Mouse (Mus musculus): ENCODE results near the gene Gm21954.

Gene Gm21954

GRCm38 (mm10) chr3:55472110-55472509 is at the start of gene Gm21954:
TSS of gene Gm21954 (minus strand) at chr3:55472210.
- no peak for DNase-seq (ENCODE audit: low read depth in 1 of 2, low spot score in 2 of 2)

GRCm38 (mm10) chr3:55521776-55522175 is 49.8 kb upstream of the Gm21954 start:
- DNase-seq (ENCODE audit: low read depth in 1 of 2, low spot score in 2 of 2), result no peak

GRCm38 (mm10) chr3:55520240-55521180 is 48.5 kb upstream of the Gm21954 start:
- DNase-seq (ENCODE audit: low read depth in 1 of 2, low spot score in 2 of 2), result peak in 1 of 2 experiments; percentile 7

- DNase-seq (ENCODE audit: low read depth in 1 of 2, low spot score in 2 of 2), result no peak
Observed at GRCm38 (mm10) chr3:55517454-55518014, 45.5 kb upstream of the Gm21954 start.

- no peak for DNase-seq (ENCODE audit: low read depth in 1 of 2, low spot score in 2 of 2)
Observed at GRCm38 (mm10) chr3:55515966-55516365, 44.0 kb upstream of the Gm21954 start.

GRCm38 (mm10) chr3:55511658-55512057 is 39.6 kb upstream of the Gm21954 start:
- DNase-seq (ENCODE audit: low read depth in 1 of 2, low spot score in 2 of 2), result no peak

- DNase-seq (ENCODE audit: low read depth in 1 of 2, low spot score in 2 of 2), result no peak
Observed at GRCm38 (mm10) chr3:55510198-55510597, 38.2 kb upstream of the Gm21954 start.

- DNase-seq (ENCODE audit: low read depth in 1 of 2, low spot score in 2 of 2), result no peak
Observed at GRCm38 (mm10) chr3:55499298-55499697, 27.3 kb upstream of the Gm21954 start.

GRCm38 (mm10) chr3:55496462-55496941 is 24.5 kb upstream of the Gm21954 start:
- DNase-seq (ENCODE audit: low read depth in 1 of 2, low spot score in 2 of 2), result no peak

GRCm38 (mm10) chr3:55495866-55496265 is 23.9 kb upstream of the Gm21954 start:
- no peak for DNase-seq (ENCODE audit: low read depth in 1 of 2, low spot score in 2 of 2)

- DNase-seq (ENCODE audit: low read depth in 1 of 2, low spot score in 2 of 2), result no peak
Observed at GRCm38 (mm10) chr3:55495231-55495630, 23.2 kb upstream of the Gm21954 start.

- DNase-seq (ENCODE audit: low read depth in 1 of 2, low spot score in 2 of 2), result no peak
Observed at GRCm38 (mm10) chr3:55494348-55494747, 22.3 kb upstream of the Gm21954 start.

GRCm38 (mm10) chr3:55492021-55492420 is 20.0 kb upstream of the Gm21954 start:
- DNase-seq (ENCODE audit: low read depth in 1 of 2, low spot score in 2 of 2), result no peak

GRCm38 (mm10) chr3:55489231-55489990 is 17.4 kb upstream of the Gm21954 start:
- no peak for DNase-seq (ENCODE audit: low read depth in 1 of 2, low spot score in 2 of 2)

- no peak for DNase-seq (ENCODE audit: low read depth in 1 of 2, low spot score in 2 of 2)
Observed at GRCm38 (mm10) chr3:55483328-55483727, 11.3 kb upstream of the Gm21954 start.

GRCm38 (mm10) chr3:55481140-55481539 is 9.1 kb upstream of the Gm21954 start:
- DNase-seq (ENCODE audit: low read depth in 1 of 2, low spot score in 2 of 2), result no peak

- no peak for DNase-seq (ENCODE audit: low read depth in 1 of 2, low spot score in 2 of 2)
Observed at GRCm38 (mm10) chr3:55479306-55479705, 7.3 kb upstream of the Gm21954 start.

GRCm38 (mm10) chr3:55476694-55477093 is 4.7 kb upstream of the Gm21954 start:
- no peak for DNase-seq (ENCODE audit: low read depth in 1 of 2, low spot score in 2 of 2)

- DNase-seq (ENCODE audit: low read depth in 1 of 2, low spot score in 2 of 2), result no peak
Observed at GRCm38 (mm10) chr3:55473146-55473545, 1.1 kb upstream of the Gm21954 start.

GRCm38 (mm10) chr3:55466348-55466747 is 5.7 kb downstream of the Gm21954 start:
- no peak for DNase-seq (ENCODE audit: low read depth in 1 of 2, low spot score in 2 of 2)

- no peak for DNase-seq (ENCODE audit: low read depth in 1 of 2, low spot score in 2 of 2)
Observed at GRCm38 (mm10) chr3:55465785-55466184, 6.2 kb downstream of the Gm21954 start.

- DNase-seq (ENCODE audit: low read depth in 1 of 2, low spot score in 2 of 2), result no peak
Observed at GRCm38 (mm10) chr3:55464226-55464625, 7.8 kb downstream of the Gm21954 start.
